Mouse (Mus musculus) frontal cortex, postnatal 36 days (tissue): Measurements from ENCODE around the gene Rph3al.

Source experiments
- DNase-seq, 2 experiments: peaks; one replicate each; pipeline ENCODE4 v3.0.0; 2022; ENCODE audit warnings: low spot score in 2 of 2

Gene Rph3al

GRCm38 (mm10) chr11:75938379-75938906 lies at the start of gene Rph3al:
Gene Rph3al, minus strand, starts transcription at chr11:75938429.
- DNase-seq: no peak

GRCm38 (mm10) chr11:75985948-75986347 lies 47.7 kb upstream of the Rph3al start:
- DNase-seq: no peak

- DNase-seq: no peak
These were observed 46.4 kb upstream of the Rph3al start for GRCm38 (mm10) chr11:75984581-75984980.

- DNase-seq: no peak
These were observed 45.0 kb upstream of the Rph3al start for GRCm38 (mm10) chr11:75983194-75983593.

- DNase-seq: no peak
These were observed 42.2 kb upstream of the Rph3al start for GRCm38 (mm10) chr11:75980413-75980812.

- DNase-seq: no peak
These were observed 39.8 kb upstream of the Rph3al start for GRCm38 (mm10) chr11:75978051-75978450.

- DNase-seq: no peak
These were observed 38.5 kb upstream of the Rph3al start for GRCm38 (mm10) chr11:75976748-75977147.

- DNase-seq: no peak
These were observed 35.8 kb upstream of the Rph3al start for GRCm38 (mm10) chr11:75973988-75974387.

- DNase-seq: no peak
These were observed 34.8 kb upstream of the Rph3al start for GRCm38 (mm10) chr11:75972916-75973567.

GRCm38 (mm10) chr11:75972188-75972587 lies 34.0 kb upstream of the Rph3al start:
- DNase-seq: no peak

GRCm38 (mm10) chr11:75970629-75971028 lies 32.4 kb upstream of the Rph3al start:
- DNase-seq: no peak

GRCm38 (mm10) chr11:75968761-75969160 lies 30.5 kb upstream of the Rph3al start:
- DNase-seq: no peak

GRCm38 (mm10) chr11:75966401-75967372 lies 28.5 kb upstream of the Rph3al start:
- DNase-seq: peak; percentile 39 to 46

GRCm38 (mm10) chr11:75965674-75966400 lies 27.6 kb upstream of the Rph3al start:
- DNase-seq: no peak

- DNase-seq: no peak
These were observed 26.2 kb upstream of the Rph3al start for GRCm38 (mm10) chr11:75964476-75964730.

- peak in 1 of 2 experiments; percentile 13 for DNase-seq
These were observed 25.7 kb upstream of the Rph3al start for GRCm38 (mm10) chr11:75963730-75964475.

GRCm38 (mm10) chr11:75961782-75962181 lies 23.6 kb upstream of the Rph3al start:
- peak in 1 of 2 experiments; percentile 6 for DNase-seq

GRCm38 (mm10) chr11:75957124-75957832 lies 19.0 kb upstream of the Rph3al start:
- no peak for DNase-seq

- no peak for DNase-seq
These were observed 18.4 kb upstream of the Rph3al start for GRCm38 (mm10) chr11:75956651-75957050.

GRCm38 (mm10) chr11:75954896-75955295 lies 16.7 kb upstream of the Rph3al start:
- DNase-seq: no peak

- DNase-seq: no peak
These were observed 13.7 kb upstream of the Rph3al start for GRCm38 (mm10) chr11:75951895-75952294.
